Mouse (Mus musculus) bone marrow, adult 2 months (tissue): ENCODE measurements around the gene Ctnna2.

ENCODE experiments used
- CTCF ChIP-seq: fragments of 200-500 bp; IDR thresholded peaks from 2 replicates; pipeline ENCODE4 v1.5.1; 2011; ENCODE audit warnings: low read length, control low read depth; ENCODE audit not compliant: control insufficient read depth, insufficient read depth
- POLR2A ChIP-seq: fragments of 200-500 bp; IDR thresholded peaks from 2 replicates; pipeline ENCODE4 v1.6.1; 2011; ENCODE audit warnings: low read depth, mild to moderate bottlenecking, control low read depth, low read length, borderline replicate concordance; ENCODE audit not compliant: control insufficient read depth

DNA sequence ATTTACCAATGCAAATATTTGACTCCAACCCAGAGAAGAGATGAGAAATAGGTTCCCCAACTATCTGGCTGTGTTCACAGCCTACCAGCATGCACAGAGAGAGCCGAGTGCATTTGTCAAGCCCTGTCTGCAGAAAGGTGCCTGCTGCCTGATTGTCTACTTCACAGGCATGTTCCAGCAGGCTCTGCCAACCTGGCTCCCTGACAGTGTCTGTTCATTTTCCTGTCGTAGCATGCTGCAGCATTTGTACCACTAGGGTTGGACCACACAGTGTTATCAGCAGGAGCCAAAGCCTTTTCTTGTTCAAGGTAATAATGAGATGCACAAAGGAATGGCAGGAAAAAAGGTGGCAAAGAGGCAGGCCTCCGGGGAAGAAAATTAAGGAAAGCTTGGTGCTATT is 1001.7 kb downstream of the Ctnna2 start:
- TF ChIP-seq CTCF (no peak), POLR2A (no peak)
